13 mouse cellular contexts compared by ENCODE assay signal in genomic region chr10:94789205-94789604, GRCm38 (mm10).
DNase-seq lines count a peak whose midpoint lies in the region; ATAC-seq and TF ChIP-seq lines count a peak whose summit lies in the region.
"Had no signal": no experiment of that assay in that cellular context is flagged by ENCODE, and none has a peak within 500 bp of the region (broad histone marks: within the 10 kb centered on the region; RNA-seq: fewer than 3 reads in every experiment).

No protein-coding gene starts in this region.

- 66% methylated on average over 3 of the region's 3 CpGs for WGBS in midbrain, postnatal 0 days
- 79% methylated on average over 3 of the region's 3 CpGs for WGBS in midbrain, embryonic 13.5 days
- WGBS in kidney, postnatal 0 days, result 51% methylated on average over 3 of the region's 3 CpGs

- H3K27ac ChIP-seq in midbrain, postnatal 0 days (ENCODE audit: low read depth, low read length), result no peak overlapping the region
- no peak overlapping the region for H3K27ac ChIP-seq in midbrain, embryonic 13.5 days
- H3K27ac ChIP-seq in kidney, postnatal 0 days, result no peak overlapping the region
- H3K27ac ChIP-seq: hindbrain, embryonic 10.5 days; limb, embryonic 13.5 days had no signal

- peak; percentile 4 for DNase-seq in midbrain, postnatal 0 days (ENCODE audit: low spot score)
- peak; percentile 68 for DNase-seq in heart, adult 8-10 months (ENCODE audit: low spot score)
- peak; percentile 47 for DNase-seq in kidney, postnatal 0 days (ENCODE audit: low spot score)
- DNase-seq in gastrocnemius, adult 8-10 months (ENCODE audit: low spot score in 2 of 2), result no peak
- DNase-seq in right cerebral cortex, postnatal 10 days (ENCODE audit: low spot score in 2 of 2), result no peak
- no peak for DNase-seq in testis, postnatal 14 days (ENCODE audit: low spot score)
- no peak for DNase-seq in right cerebral cortex, postnatal 25 days
- DNase-seq: cerebellum, adult 9-11 months had no signal

- H3K36me3 ChIP-seq in midbrain, postnatal 0 days (ENCODE audit: insufficient read depth, low read length), result peaks cover 15% of the 10 kb centered on the region
- H3K36me3 ChIP-seq in midbrain, embryonic 13.5 days, result peaks cover 41% of the 10 kb centered on the region
- H3K36me3 ChIP-seq in kidney, postnatal 0 days (ENCODE audit: insufficient read depth, low read length), result no peaks in the 10 kb centered on the region

- no peaks in the 10 kb centered on the region for H3K4me1 ChIP-seq in midbrain, postnatal 0 days (ENCODE audit: insufficient read depth, low read length)
- no peaks in the 10 kb centered on the region for H3K4me1 ChIP-seq in midbrain, embryonic 13.5 days (replicated peaks)
- no peaks in the 10 kb centered on the region for H3K4me1 ChIP-seq in kidney, postnatal 0 days (replicated peaks; ENCODE audit: insufficient read depth, low read length)
- H3K4me1 ChIP-seq: hindbrain, embryonic 10.5 days; limb, embryonic 13.5 days had no signal

- no peak for ATAC-seq in midbrain, postnatal 0 days (ENCODE audit: low FRiP score)
- ATAC-seq in midbrain, embryonic 13.5 days, result no peak
- ATAC-seq in kidney, postnatal 0 days (replicated peaks; ENCODE audit: low FRiP score, low read depth), result no peak
- ATAC-seq: activated CD4-positive, CD25-positive, alpha-beta regulatory T cell, adult 4 months had no signal

- no peak overlapping the region for H3K9ac ChIP-seq in midbrain, postnatal 0 days (replicated peaks; ENCODE audit: low read length, poor library complexity, severe bottlenecking)
- H3K9ac ChIP-seq in midbrain, embryonic 13.5 days (replicated peaks), result no peak overlapping the region
- no peak overlapping the region for H3K9ac ChIP-seq in kidney, postnatal 0 days (ENCODE audit: low read depth, low read length)
- H3K9ac ChIP-seq: limb, embryonic 13.5 days had no signal

- no peaks in the 10 kb centered on the region for H3K9me3 ChIP-seq in midbrain, postnatal 0 days (ENCODE audit: low read length)
- H3K9me3 ChIP-seq in midbrain, embryonic 13.5 days, result no peaks in the 10 kb centered on the region
- no peaks in the 10 kb centered on the region for H3K9me3 ChIP-seq in kidney, postnatal 0 days (replicated peaks; ENCODE audit: low read length)
- H3K9me3 ChIP-seq: hindbrain, embryonic 10.5 days; limb, embryonic 13.5 days had no signal

- no peaks in the 10 kb centered on the region for H3K27me3 ChIP-seq in midbrain, postnatal 0 days (ENCODE audit: insufficient read depth, low read length)
- H3K27me3 ChIP-seq in midbrain, embryonic 13.5 days, result no peaks in the 10 kb centered on the region
- no peaks in the 10 kb centered on the region for H3K27me3 ChIP-seq in kidney, postnatal 0 days (ENCODE audit: insufficient read depth, low read length)
- H3K27me3 ChIP-seq: limb, embryonic 13.5 days had no signal

- no peak overlapping the region for H3K4me2 ChIP-seq in midbrain, postnatal 0 days (ENCODE audit: low read depth, low read length, poor library complexity, severe bottlenecking)
- no peak overlapping the region for H3K4me2 ChIP-seq in midbrain, embryonic 13.5 days (replicated peaks)
- H3K4me2 ChIP-seq in kidney, postnatal 0 days (ENCODE audit: low read length), result no peak overlapping the region
- H3K4me2 ChIP-seq: limb, embryonic 13.5 days; midbrain, embryonic 11.5 days had no signal

- H3K4me3 ChIP-seq in midbrain, postnatal 0 days (ENCODE audit: low read depth, low read length), result no peak overlapping the region
- no peak overlapping the region for H3K4me3 ChIP-seq in midbrain, embryonic 13.5 days (replicated peaks)
- no peak overlapping the region for H3K4me3 ChIP-seq in kidney, postnatal 0 days (replicated peaks; ENCODE audit: low read depth, low read length)
- H3K4me3 ChIP-seq: hindbrain, embryonic 10.5 days; limb, embryonic 13.5 days had no signal

- no peak for TF ChIP-seq CTCF in midbrain, postnatal 0 days (IDR thresholded peaks at IDR 0.05)
- no peak for TF ChIP-seq CTCF in kidney, postnatal 0 days (IDR thresholded peaks at IDR 0.05; ENCODE audit: low read depth)

Comparison
In these comparisons a context has a peak if more than half of its experiments do, and no peak if none do; other contexts are left out.
1. DNase-seq: peak in midbrain, postnatal 0 days (single experiment), heart, adult 8-10 months (single experiment) and kidney, postnatal 0 days (single experiment); none in gastrocnemius, adult 8-10 months (0 of 2), right cerebral cortex, postnatal 10 days (0 of 2), testis, postnatal 14 days (single experiment) and right cerebral cortex, postnatal 25 days (single experiment).